Mouse (Mus musculus) hindbrain, embryonic 12.5 days (tissue): ENCODE measurements around the gene Zfp512b. TPM values are rescaled to one million over a fixed set of nuclear protein-coding genes. Genes with fewer than 3 reads are reported as not detected.

ENCODE experiments used
- ATAC-seq: fragments of 200-750 bp; cut with Nextera tagmentation; 2 replicates; pipeline ENCODE4 v1.8.0; 2017; ENCODE audit warnings: moderate TSS enrichment; ENCODE audit not compliant: low FRiP score
- H3K27ac ChIP-seq: fragments of 300-500 bp; sonication (generic); 2 replicates; pipeline ENCODE4 v1.5.1; 2016; ENCODE audit warnings: mild to moderate bottlenecking
- H3K27me3 ChIP-seq: fragments of 300-500 bp; sonication (generic); 2 replicates; pipeline ENCODE4 v1.6.1; 2016; ENCODE audit warnings: mild to moderate bottlenecking
- H3K36me3 ChIP-seq: fragments of 300-500 bp; sonication (generic); 2 replicates; pipeline ENCODE4 v1.6.1; 2016; ENCODE audit warnings: mild to moderate bottlenecking
- H3K4me1 ChIP-seq: fragments of 300-500 bp; sonication (generic); 2 replicates; pipeline ENCODE4 v1.6.1; 2016
- H3K4me2 ChIP-seq: fragments of 300-500 bp; sonication (generic); replicated peaks from 2 replicates; pipeline ENCODE4 v1.6.1; 2016; ENCODE audit warnings: mild to moderate bottlenecking
- H3K4me3 ChIP-seq: fragments of 300-500 bp; sonication (generic); 2 replicates; pipeline ENCODE4 v1.5.1; 2016; ENCODE audit warnings: mild to moderate bottlenecking
- H3K9ac ChIP-seq: fragments of 300-500 bp; sonication (generic); 2 replicates; pipeline ENCODE4 v1.6.1; 2016; ENCODE audit warnings: mild to moderate bottlenecking, moderate library complexity
- H3K9me3 ChIP-seq: fragments of 300-500 bp; sonication (generic); replicated peaks from 2 replicates; pipeline ENCODE4 v1.6.1; 2016; ENCODE audit warnings: mild to moderate bottlenecking
- WGBS: fragments of 180-500 bp; shearing (Covaris S2); methylation state at CpG from one replicate; pipeline ENCODE4 v1.1.7; 2016; 5-methylcytosine and 5-hydroxymethylcytosine counted together
- polyA plus RNA-seq: library from polyadenylated mRNA; unstranded; fragments of >200 nt; fragmentation: Nextera tagmentation; extraction: Ambion mirVana; gene quantifications from 2 replicates; pipeline ENCODE4 v1.2.1, GENCODE M21; 2016

Gene Zfp512b
- polyA plus RNA-seq, 1 experiment from 2014 or later = 91.0 TPM

DNA sequence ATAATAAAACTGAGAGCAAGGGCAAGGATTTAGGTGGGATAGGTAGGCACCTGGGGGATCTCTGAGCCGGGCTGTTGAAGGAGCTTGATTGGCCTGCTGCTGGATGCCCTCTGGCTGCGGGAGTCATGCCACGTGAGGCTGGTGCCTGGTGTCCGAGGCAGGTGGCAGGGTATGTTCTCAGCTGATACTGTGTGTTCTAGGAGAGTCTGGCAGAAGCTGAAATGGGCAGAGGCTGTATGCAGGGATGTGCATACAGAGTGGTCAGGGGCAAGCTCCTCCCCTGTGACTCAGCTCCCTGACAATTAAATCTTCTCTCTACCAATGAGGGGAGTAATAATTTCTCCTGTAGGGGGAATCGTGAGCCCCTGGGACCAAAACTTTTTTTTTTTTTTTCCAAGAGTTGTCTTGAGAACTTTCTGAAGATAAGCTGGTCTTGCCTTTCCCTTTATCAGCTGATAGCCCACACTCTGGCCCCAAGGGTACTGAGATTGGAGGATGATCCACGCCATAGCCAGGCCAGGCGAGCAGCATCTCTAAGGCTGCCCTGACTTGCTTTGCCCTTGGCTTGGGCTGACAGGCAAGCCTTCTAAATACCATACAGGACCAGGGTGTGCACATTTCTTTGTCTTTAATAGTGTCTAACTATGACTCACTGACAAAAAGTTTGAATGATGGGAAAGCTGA is 4.9 kb upstream of the Zfp512b start:
- H3K4me3 ChIP-seq = 0 out of 2 replicates have a peak overlapping the region, but pooled peaks have one; percentile 66
- H3K4me2 ChIP-seq = peak overlapping the region; percentile 63

DNA sequence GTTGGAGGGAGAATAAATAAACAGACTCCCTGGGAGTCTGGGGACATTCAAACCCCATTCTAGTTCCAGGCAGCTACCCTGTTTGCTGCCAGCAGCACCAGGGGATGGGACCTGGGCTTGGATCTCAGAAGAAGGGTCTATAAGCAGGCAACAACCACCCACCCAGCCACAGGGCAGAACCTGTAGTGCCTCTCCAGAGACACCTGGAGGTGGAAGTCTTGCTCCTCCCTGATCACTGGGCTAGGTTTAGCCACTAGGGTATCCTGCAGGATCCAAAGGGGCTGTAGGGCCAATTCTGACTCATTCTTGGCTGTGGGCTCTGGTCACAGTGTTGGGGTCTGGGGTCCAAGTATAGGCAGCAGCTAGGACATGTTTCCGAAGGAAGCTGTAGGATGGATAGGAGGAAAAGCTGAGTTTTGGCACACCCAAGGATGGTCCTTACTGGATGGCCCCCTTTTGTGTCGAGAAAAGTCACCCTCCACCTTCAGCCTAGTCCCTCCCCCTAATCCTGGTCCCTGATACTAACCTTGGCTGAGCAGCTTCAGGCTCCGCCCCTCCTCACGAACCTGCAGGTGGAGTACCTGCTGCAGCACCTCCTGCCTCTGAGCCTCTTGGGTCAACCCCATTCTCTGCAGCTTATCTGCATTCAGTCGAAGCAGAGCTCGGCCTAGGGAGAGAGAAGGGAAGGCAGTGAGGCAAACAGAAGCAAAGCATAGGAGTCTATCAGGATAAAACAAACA is 3.8 kb upstream of the Zfp512b start:
- Histone ChIP-seq H3K27ac (no peak overlapping the region), H3K36me3 (peaks cover 10% of the 10 kb centered on the region), H3K9ac (no peak overlapping the region), H3K4me3 (no peak overlapping the region), H3K9me3 (no peaks in the 10 kb centered on the region), H3K4me1 (peaks cover 39% of the 10 kb centered on the region), H3K4me2 (no peak overlapping the region), H3K27me3 (no peaks in the 10 kb centered on the region)
- no peak for ATAC-seq
- 60% methylated on average over 6 of the region's 6 CpGs for WGBS

More for the DNA sequence above, 4.9 kb upstream of the Zfp512b start:
- peak overlapping the region; percentile 87; the same call in 1 of the 2 replicates for H3K9ac ChIP-seq
- no peak overlapping the region for H3K27ac ChIP-seq
- 69% methylated on average over 7 of the region's 7 CpGs for WGBS
- H3K27me3 ChIP-seq = no peaks in the 10 kb centered on the region
- H3K36me3 ChIP-seq = peaks cover 10% of the 10 kb centered on the region
- H3K9me3 ChIP-seq = no peaks in the 10 kb centered on the region
- ATAC-seq = no peak
- H3K4me1 ChIP-seq = peaks cover 41% of the 10 kb centered on the region

GRCm38 (mm10) chr2:181594946-181595696 is 2.5 kb upstream of the Zfp512b start:
- H3K36me3 ChIP-seq = peaks cover 18% of the 10 kb centered on the region
- H3K4me2 ChIP-seq = no peak overlapping the region
- no peak overlapping the region for H3K27ac ChIP-seq
- ATAC-seq = no peak
- no peak overlapping the region for H3K4me3 ChIP-seq
- no peak overlapping the region for H3K9ac ChIP-seq
- no peaks in the 10 kb centered on the region for H3K9me3 ChIP-seq
- no peaks in the 10 kb centered on the region for H3K27me3 ChIP-seq
- H3K4me1 ChIP-seq = peaks cover 44% of the 10 kb centered on the region
- WGBS = 81% methylated on average over 4 of the region's 4 CpGs

DNA sequence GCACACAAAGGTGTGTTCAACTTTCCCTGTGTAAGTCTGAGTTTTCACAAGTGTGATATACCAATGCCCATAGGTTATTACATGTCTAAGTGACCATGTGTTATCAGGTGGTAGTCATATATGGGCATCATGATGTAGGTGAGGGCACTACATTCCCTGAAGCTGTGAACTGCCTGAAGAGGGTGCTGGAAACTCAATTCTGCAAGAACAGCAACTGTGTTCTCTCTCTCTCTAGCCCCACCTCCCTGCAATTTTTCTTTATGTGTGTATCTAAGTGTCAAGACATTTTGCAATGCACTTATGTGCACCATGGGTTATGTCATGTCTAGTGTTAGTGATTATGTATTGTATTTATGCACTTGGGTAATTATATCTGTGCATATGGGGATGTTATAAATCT is 1.3 kb upstream of the Zfp512b start:
- H3K27ac ChIP-seq = no peak overlapping the region
- H3K9me3 ChIP-seq = no peaks in the 10 kb centered on the region
- H3K36me3 ChIP-seq = peaks cover 30% of the 10 kb centered on the region
- no peak overlapping the region for H3K4me3 ChIP-seq
- no peak overlapping the region for H3K4me2 ChIP-seq
- H3K9ac ChIP-seq = no peak overlapping the region
- no peaks in the 10 kb centered on the region for H3K27me3 ChIP-seq
- H3K4me1 ChIP-seq = peaks cover 38% of the 10 kb centered on the region
- ATAC-seq = no peak

GRCm38 (mm10) chr2:181593042-181593421 is 429 bp upstream of the Zfp512b start:
- Histone ChIP-seq H3K27ac (peak overlapping the region; percentile 88), H3K27me3 (no peaks in the 10 kb centered on the region), H3K4me3 (peak overlapping the region; percentile 97), H3K9ac (peak overlapping the region; percentile 98), H3K4me2 (peak overlapping the region; percentile 87), H3K4me1 (peaks cover 33% of the 10 kb centered on the region), H3K36me3 (peaks cover 39% of the 10 kb centered on the region), H3K9me3 (no peaks in the 10 kb centered on the region)
- ATAC-seq = peak; percentile 17
- WGBS = 9% methylated on average over 6 of the region's 6 CpGs

DNA sequence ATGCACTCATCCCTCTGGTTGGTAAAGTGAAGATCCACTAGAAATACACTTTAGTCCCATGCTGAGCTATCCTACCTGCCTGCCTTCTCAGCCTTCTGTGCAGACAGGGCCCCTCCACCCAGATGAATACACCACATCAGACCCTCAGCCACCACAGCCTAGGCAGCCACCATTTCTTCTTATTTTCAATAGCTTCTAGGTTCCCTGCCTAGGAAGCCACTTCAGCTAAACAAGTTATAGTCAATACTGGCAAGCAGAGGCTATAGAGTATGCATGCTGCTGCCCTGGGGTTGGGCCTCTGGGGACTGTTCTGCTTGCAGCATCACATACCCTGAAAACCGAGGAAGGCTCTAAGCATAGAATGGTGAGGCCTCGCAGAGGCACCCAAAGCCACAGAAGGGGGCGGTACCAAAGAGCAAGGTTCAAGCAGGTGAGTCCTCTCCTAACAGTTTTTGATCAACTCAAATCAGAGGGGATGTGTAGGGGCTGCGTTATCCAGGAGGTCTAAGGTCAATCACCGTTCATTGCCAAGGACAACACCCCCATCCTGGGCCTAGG is 996 bp downstream of the Zfp512b start, which contains the start of gene Prpf6:
Prpf6 (plus strand) TSS at position 341 of the 558 bp plus-strand sequence.
- H3K4me2 ChIP-seq = peak within 1 kb of the TSS; percentile 87
- ATAC-seq = 0 out of 2 replicates have a peak, but pooled peaks have one; percentile 14
- H3K27ac ChIP-seq = peak within 1 kb of the TSS; percentile 88
- H3K9me3 ChIP-seq = no peaks in the 10 kb centered on the region
- H3K36me3 ChIP-seq = peaks cover 53% of the 10 kb centered on the region
- peak within 1 kb of the TSS; percentile 98 for H3K9ac ChIP-seq
- H3K4me3 ChIP-seq = peak within 1 kb of the TSS; percentile 97
- peaks cover 22% of the 10 kb centered on the region for H3K4me1 ChIP-seq
- no peaks in the 10 kb centered on the region for H3K27me3 ChIP-seq
- WGBS = 9% methylated on average over 5 of the region's 5 CpGs

DNA sequence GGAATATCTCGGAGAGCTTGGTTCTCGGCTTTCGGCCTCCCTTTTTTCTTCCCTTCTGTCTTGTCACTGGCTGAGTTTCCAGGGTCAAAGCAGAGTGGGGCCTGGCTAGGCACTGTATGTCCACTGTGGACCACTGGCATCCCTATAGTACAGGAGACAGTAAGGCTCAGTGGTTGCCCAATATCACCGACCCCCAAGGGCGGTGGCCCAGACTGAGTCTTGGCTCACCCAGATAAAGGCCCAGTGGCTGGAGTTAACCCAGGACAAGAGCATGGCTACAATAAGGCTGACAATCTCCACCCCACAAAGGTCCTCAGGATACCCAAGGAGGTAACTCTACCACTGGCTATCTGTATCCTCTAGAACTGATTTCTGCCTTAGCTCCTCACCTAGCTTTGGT is 2.1 kb downstream of the Zfp512b start:
- Histone ChIP-seq H3K27me3 (no peaks in the 10 kb centered on the region), H3K36me3 (peaks cover 57% of the 10 kb centered on the region), H3K9ac (no peak overlapping the region), H3K4me1 (peaks cover 22% of the 10 kb centered on the region), H3K9me3 (no peaks in the 10 kb centered on the region), H3K4me3 (no peak overlapping the region), H3K4me2 (no peak overlapping the region), H3K27ac (no peak overlapping the region)
- no peak for ATAC-seq
- 95% methylated on average over 5 of the region's 5 CpGs for WGBS

GRCm38 (mm10) chr2:181589732-181590105 is 2.9 kb downstream of the Zfp512b start:
- H3K27me3 ChIP-seq = no peaks in the 10 kb centered on the region
- H3K27ac ChIP-seq = no peak overlapping the region
- ATAC-seq = no peak
- H3K9me3 ChIP-seq = no peaks in the 10 kb centered on the region
- no peak overlapping the region for H3K4me3 ChIP-seq
- H3K9ac ChIP-seq = no peak overlapping the region
- peaks cover 22% of the 10 kb centered on the region for H3K4me1 ChIP-seq
- H3K36me3 ChIP-seq = peaks cover 62% of the 10 kb centered on the region
- WGBS = 96% methylated on average over 9 of the region's 9 CpGs
- H3K4me2 ChIP-seq = no peak overlapping the region

GRCm38 (mm10) chr2:181589011-181589731 is 3.4 kb downstream of the Zfp512b start:
- H3K4me3 ChIP-seq = no peak overlapping the region
- no peaks in the 10 kb centered on the region for H3K27me3 ChIP-seq
- WGBS = 92% methylated on average over 10 of the region's 10 CpGs
- no peak for ATAC-seq
- H3K9me3 ChIP-seq = no peaks in the 10 kb centered on the region
- peaks cover 22% of the 10 kb centered on the region for H3K4me1 ChIP-seq
- peaks cover 68% of the 10 kb centered on the region for H3K36me3 ChIP-seq
- H3K4me2 ChIP-seq = no peak overlapping the region
- no peak overlapping the region for H3K27ac ChIP-seq
- H3K9ac ChIP-seq = no peak overlapping the region

DNA sequence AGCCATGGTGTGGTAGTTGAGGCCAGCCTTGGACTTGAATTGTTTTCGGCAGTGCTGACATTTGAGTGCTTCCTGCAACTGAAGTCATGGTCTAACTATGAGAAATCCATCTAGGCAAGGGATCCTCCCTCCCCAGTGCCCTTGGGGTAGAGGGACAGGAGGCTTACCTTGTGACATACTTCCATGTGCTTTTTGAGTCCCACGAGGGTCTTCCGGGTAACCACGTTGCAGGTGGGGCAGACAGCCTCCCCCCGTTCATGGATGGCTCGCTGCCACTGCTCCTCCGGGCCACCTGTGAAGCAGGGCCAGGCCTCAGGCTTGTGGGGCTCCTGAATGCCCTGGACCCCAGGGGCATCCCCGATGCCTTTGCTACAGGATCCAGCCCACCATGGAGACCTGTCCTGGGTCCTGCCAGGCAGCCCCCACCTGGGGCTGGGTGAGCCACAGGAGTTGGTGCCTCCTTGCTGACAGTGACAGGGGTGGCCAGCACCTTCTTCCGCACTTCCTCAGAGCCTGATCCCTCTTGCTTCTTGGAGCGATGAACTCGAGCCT is 4.3 kb downstream of the Zfp512b start:
- Histone ChIP-seq H3K4me2 (no peak overlapping the region), H3K4me3 (no peak overlapping the region), H3K27ac (no peak overlapping the region), H3K9ac (no peak overlapping the region), H3K4me1 (peaks cover 20% of the 10 kb centered on the region), H3K27me3 (no peaks in the 10 kb centered on the region), H3K36me3 (peaks cover 76% of the 10 kb centered on the region), H3K9me3 (no peaks in the 10 kb centered on the region)
- ATAC-seq = no peak
- 91% methylated on average over 11 of the region's 11 CpGs for WGBS

GRCm38 (mm10) chr2:181587796-181588195 is 4.8 kb downstream of the Zfp512b start:
- WGBS = 78% methylated on average over 6 of the region's 6 CpGs
- Histone ChIP-seq H3K27me3 (no peaks in the 10 kb centered on the region), H3K4me1 (peaks cover 15% of the 10 kb centered on the region), H3K9me3 (no peaks in the 10 kb centered on the region), H3K4me3 (no peak overlapping the region), H3K9ac (no peak overlapping the region), H3K27ac (no peak overlapping the region), H3K4me2 (no peak overlapping the region), H3K36me3 (peaks cover 76% of the 10 kb centered on the region)
- ATAC-seq = no peak
